Mouse (Mus musculus) spleen, postnatal 4 days (tissue): Measurements from ENCODE around the gene Cdk14.

ENCODE experiments used
- DNase-seq, 2 experiments: peaks; one replicate each; pipeline ENCODE4 v3.0.0; 2022; ENCODE audit warnings: low spot score in 2 of 2

Cdk14 gene

GRCm38 (mm10) chr5:5314270-5314669 is 105.8 kb downstream of the Cdk14 start:
- DNase-seq: no peak

DNA sequence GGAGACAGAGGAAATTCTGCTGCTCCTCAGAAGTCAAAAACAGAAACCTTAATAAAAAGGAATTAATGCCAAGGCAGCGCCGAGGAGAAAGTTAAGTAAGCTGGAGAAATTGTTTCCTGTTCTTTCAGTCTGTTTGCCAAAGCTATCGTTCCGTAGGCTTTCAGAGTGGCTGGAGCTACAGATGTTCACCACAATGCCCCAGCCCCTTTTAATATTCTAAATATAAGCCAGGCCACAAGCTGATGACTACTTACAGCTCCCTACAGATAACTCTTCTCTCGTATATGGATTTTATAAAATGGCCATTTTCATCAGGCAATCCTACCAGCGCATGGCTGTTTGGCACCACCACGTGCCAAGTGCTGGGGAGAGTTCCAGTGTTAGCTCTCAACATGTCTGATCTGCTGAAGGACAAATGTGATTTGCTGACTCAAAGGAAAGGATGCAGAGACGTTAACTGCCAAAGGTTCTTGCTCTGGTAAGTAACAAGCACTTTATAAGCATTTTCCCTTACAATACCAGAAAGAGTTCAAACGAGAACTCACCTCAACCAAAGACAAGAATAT is 106.8 kb downstream of the Cdk14 start:
- no peak for DNase-seq

DNA sequence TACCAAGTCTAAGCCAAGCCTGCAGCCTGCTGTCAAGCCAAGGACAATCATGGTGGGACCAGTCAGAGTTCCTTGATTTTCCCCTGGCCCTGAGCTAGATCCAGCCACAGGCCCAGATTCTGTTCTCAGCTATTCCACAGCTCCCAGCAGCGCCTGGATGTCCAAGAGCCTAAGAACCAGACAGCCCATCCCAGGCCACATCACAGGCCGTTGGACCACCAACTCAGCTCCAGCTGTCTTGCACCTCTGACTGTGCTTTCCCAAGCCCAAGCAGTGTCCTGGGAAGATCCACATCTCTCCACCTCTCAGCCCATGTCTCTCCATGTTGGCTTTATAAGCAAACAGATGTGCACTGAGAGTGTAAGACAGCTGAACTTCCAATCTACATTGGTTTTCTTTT is 114.8 kb downstream of the Cdk14 start:
- DNase-seq: no peak

DNA sequence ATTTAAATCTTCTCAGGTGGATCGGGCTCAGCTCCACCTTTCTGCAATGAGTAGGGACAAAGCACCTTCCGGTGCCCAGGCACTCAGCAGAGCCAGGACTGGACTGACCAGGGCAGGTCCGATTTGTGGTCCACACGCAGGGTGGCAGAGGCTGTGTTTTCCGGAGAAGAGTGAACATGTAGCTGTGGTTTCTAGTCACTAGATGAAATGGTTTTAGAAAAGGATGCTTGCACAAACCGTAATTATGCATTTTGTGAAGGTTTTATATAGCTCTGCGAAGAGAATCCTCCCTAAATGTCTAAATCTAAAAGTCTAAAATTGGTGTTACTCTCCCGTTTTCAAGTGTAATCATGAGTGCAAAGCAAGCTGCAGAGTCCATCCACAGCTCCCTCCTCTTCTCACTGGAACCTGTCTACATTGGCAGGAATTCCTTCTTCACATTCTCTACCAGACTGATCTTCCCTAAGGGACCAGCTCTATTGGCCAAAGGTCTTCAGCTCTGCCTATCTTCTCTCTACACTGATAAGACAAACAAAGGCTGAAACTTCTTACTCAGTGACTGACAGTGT is 116.9 kb downstream of the Cdk14 start:
- DNase-seq: no peak

GRCm38 (mm10) chr5:5301571-5302079 is 118.5 kb downstream of the Cdk14 start:
- DNase-seq: no peak

GRCm38 (mm10) chr5:5300998-5301397 is 119.1 kb downstream of the Cdk14 start:
- no peak for DNase-seq

DNA sequence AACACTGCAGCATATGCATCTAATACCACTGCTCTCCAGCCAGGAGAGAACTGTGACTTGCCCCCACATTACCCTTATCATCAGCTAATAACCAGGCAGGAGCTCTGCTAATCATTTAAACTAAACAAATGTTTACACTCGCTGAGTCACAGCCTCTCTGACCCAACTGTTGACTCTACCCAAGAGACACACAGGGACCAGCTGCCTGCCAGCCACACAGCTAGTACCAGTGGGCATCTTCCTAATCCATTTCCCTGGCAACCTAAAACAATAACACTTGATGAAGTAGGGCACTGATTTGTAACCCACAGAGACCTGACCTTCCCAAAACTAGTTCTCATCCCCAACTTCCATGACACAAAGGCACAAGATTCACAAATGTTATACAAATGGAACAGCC is 119.8 kb downstream of the Cdk14 start:
- no peak for DNase-seq

- no peak for DNase-seq
These were observed 122.9 kb downstream of the Cdk14 start for GRCm38 (mm10) chr5:5297222-5297621.

GRCm38 (mm10) chr5:5296773-5297172 is 123.3 kb downstream of the Cdk14 start:
- no peak for DNase-seq

DNA sequence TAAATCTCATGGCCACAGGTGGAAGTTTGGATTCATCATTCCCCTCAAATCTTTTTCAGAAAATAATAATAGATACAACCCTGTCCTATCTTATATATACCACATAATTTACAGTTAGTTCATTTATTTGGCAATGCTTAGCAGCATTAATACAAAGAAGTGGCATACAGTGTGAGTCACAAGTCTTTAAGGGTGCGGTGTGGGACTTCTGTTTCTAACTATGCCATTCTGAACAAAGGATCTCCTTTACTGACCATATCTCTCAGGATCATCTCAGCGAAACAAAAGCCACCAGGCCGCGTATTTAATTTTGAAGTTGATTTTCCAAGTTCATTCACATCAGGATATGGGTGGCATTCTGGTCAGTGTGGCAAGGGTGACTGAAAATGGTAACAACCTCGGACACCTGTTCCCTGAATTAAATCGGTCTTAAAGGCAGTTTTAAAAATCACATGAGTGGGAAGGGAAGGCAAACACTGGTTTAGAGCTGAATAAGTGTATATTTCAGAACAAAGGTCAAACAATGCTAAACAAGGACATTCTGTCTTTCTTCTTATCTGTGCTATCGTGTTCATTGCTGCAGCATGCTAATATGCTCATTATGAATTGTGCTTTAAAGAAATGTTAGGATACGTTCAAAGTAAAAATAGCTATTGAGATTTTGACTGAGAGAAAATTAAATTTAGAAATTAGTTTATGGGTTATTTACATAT is 127.1 kb downstream of the Cdk14 start:
- no peak for DNase-seq

DNA sequence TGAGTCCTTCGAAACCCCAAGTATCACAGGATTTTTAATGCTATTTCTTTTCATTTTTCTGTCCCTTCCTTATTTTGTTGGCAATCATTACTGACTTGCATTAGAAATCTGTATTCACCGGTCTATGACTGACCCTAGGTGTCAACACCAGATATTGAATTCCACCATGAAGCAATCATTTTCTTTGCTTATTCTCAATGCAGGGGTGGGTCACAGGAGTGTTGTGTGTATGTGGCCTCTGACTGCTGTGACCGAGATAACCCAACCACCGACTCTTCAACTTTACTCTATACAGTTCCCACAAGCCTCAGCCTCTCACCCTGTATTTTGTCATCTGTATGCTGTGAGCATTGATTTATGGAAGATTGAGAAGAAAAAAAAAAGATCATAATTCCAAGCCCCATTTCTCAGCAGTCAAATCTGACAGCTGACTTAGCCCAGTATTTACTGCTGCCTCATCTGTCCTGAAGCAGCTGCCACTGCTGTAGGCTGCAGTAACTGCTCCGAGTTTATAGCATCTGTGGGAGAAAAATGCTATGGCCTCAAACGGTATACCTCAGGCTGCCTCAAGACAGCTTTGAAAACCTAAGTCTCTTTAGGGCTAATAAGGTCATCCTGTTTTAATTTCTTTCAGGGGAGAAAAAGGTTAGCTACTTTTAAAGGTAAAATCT is 128.7 kb downstream of the Cdk14 start:
- DNase-seq: no peak

GRCm38 (mm10) chr5:5290714-5291113 is 129.4 kb downstream of the Cdk14 start:
- DNase-seq: no peak

DNA sequence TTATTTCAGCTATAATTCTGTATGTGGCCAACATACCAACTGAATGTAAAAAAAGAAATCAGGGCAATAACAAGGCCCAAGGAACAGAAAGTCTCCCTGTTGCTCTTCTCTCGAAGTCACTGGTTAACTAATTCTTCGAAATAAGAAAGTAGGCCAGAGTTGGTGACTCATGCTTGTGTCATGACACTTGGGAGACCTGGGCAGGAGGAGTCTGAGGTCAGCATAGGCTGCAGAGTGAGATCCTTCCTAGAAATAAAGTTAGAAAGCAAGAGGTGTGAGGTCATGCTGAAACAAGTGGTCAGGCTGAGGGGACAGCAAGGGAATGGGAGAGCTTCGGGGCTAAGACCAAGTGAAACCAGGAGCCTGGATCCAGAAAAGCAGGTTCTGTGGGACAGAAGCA is 134.2 kb downstream of the Cdk14 start:
- no peak for DNase-seq

DNA sequence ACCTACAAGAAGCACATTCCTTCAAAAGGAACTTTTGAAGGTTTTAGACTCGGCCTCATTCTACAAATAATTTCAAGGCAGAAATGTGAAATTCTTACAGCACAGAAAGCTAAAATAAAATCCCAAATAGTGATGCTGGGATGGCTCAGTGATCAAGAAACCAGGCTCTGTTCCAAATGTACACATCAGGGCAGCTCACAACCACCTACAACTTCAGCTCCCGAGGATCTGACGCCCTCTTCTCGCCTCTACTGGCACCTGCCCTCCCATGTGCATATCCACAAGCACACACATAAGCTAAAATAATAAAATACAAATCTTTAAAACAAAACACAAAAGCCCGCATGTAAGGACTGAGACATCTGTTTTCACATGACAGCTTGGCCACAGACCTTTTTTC is 135.6 kb downstream of the Cdk14 start:
- no peak for DNase-seq

DNA sequence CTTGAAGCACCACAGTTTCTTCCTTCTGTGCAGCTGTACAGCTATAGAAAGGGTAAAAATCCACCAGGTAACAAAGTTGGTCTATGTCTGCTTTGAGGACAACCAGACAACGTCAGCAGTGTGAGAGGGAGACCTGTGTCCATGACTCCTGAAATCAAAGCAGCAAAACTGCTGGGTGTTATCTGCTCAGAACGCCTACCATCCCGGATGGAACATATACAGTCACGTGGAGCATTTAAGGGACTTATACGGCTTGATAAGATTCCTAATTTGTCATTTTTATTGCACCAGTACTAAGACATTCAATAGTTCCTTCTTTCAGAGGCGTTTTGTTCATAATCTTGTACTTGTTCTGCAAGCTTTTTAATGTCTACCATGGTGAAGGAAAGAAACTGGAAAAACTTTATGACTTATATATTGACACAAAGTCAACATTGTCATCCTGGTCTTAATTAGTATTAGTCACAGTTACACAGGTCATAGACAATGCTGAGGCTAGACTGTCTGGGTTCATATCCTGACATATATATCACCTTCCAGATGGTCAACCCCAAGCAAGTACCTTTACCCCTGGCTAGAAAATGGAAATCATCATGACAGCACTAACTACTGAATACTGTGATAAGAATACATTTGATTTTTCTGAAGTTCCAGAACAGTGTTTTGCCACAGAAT is 136.2 kb downstream of the Cdk14 start:
- no peak for DNase-seq

GRCm38 (mm10) chr5:5282425-5282824 is 137.7 kb downstream of the Cdk14 start:
- no peak for DNase-seq

DNA sequence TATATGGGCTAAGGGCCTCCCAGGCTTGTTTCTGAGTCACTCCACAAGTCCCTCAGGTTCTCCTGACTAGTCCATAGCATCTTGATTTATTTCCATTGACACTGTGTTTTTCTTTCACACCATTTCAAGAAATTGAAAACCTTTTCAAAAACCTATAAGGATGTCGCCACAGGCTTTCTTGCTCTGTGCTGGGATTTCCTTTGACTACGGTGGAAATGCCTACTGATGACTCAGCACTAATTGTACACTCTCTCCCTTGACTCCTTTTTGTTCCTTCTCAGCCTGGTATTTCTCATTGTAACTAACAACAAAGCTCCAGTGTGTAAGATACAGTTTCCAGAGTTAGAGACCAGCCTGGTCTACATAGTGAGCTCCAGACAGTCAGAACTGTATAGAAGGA is 144.8 kb downstream of the Cdk14 start:
- no peak for DNase-seq

- DNase-seq: no peak
These were observed 145.8 kb downstream of the Cdk14 start for GRCm38 (mm10) chr5:5274318-5274717.

- no peak for DNase-seq
These were observed 153.4 kb downstream of the Cdk14 start for GRCm38 (mm10) chr5:5266787-5267126.

DNA sequence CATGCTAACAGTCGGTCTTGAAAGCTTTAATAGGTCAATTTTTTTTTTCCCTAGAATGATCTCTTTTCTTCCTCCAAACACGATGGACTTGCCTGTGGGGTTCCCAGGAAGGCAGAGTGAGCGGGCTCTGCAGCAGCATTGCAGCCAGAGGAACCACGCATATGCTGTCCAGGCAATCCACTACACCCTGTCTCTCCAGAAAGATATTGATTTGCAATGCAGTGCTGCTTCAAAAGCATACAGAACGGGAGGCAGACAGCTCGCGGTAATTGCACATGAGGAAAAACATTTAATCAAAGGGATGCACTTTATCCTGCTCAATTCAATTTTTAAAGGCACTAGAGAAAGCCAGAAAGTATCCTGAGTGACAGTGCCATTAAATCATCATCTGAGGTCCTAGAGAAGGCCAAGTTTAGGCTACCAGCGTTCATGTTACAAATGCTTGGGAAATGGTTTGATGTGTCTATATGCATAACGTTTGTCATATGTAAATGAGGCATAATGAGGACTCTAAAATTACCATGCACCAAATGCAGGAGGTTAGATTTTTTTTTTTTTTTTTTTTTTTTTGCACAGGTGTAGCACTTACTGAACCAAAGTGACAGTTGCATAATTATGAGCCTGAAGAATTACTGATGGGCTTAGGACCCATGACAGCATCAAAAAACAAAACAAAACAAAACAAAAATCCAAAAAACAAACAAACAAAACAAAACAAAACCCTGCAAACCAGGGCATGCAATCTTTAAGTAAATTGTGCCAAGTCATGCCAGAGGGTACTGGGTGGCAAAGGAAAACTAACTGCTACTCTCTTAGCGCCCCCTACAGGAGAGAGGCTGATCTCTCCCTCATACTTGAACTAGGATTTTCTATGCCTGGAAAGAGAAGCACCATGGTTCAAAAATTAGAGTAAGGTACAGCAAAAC is 154.0 kb downstream of the Cdk14 start:
- peak; percentile 29 to 66 for DNase-seq

GRCm38 (mm10) chr5:5265401-5265841 is 154.7 kb downstream of the Cdk14 start:
- DNase-seq: no peak
